Mouse (Mus musculus): ENCODE data around the gene Il18r1. TPM values are rescaled to one million over a fixed set of nuclear protein-coding genes. Genes with fewer than 3 reads are reported as not detected.

Il18r1 gene
- polyA plus RNA-seq, 1 experiment from 2014 or later: 0.14 TPM

GRCm38 (mm10) chr1:40473640-40474039, 8.3 kb downstream of the Il18r1 start:
- no peak for ATAC-seq (ENCODE audit: low read depth)
- WGBS (ENCODE audit: insufficient replicate concordance): 29% methylated on average over 4 of the region's 4 CpGs
- Histone ChIP-seq H3K4me3 (ENCODE audit: low read depth, low read length) (no peak overlapping the region), H3K9ac (ENCODE audit: low read depth, low read length) (no peak overlapping the region), H3K36me3 (ENCODE audit: control insufficient read depth, insufficient read depth) (no peaks in the 10 kb centered on the region), H3K9me3 (replicated peaks; ENCODE audit: control insufficient read depth, low read length) (no peaks in the 10 kb centered on the region), H3K27me3 (ENCODE audit: control insufficient read depth, insufficient read depth, low read depth, low read length) (no peaks in the 10 kb centered on the region), H3K4me2 (ENCODE audit: low read depth, low read length) (no peak overlapping the region), H3K4me1 (ENCODE audit: control insufficient read depth, low read depth, low read length) (no peaks in the 10 kb centered on the region), H3K27ac (ENCODE audit: low read length) (no peak overlapping the region)

DNA sequence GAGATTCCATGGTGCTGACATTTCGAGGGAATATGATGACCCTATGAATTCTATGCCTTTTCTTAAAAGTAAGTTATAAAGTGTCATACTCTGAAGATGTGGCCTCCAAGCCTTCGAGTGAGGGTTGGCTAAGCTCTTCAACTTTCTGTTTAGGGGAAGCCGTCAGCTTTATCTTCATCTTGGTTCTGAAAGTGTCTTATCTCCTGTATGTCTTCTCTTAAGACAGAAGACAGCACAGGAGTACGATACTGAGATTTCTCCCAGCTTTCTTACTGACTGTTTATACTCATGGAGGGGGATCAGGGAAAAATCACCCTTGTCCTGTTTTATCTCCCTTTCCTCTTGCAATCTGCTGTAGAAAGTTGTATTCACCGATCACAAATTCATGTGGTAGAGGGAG, 9.0 kb downstream of the Il18r1 start:
- no peak overlapping the region for H3K4me3 ChIP-seq (ENCODE audit: low read depth, low read length)
- no peak overlapping the region for H3K27ac ChIP-seq (ENCODE audit: low read length)
- H3K9me3 ChIP-seq (replicated peaks; ENCODE audit: control insufficient read depth, low read length): no peaks in the 10 kb centered on the region
- 35% methylated on average over 5 of the region's 5 CpGs for WGBS (ENCODE audit: insufficient replicate concordance)
- no peak for ATAC-seq (ENCODE audit: low read depth)
- no peaks in the 10 kb centered on the region for H3K4me1 ChIP-seq (ENCODE audit: control insufficient read depth, low read depth, low read length)
- H3K27me3 ChIP-seq (ENCODE audit: control insufficient read depth, insufficient read depth, low read depth, low read length): no peaks in the 10 kb centered on the region
- no peak overlapping the region for H3K9ac ChIP-seq (ENCODE audit: low read depth, low read length)
- no peaks in the 10 kb centered on the region for H3K36me3 ChIP-seq (ENCODE audit: control insufficient read depth, insufficient read depth)
- H3K4me2 ChIP-seq (ENCODE audit: low read depth, low read length): no peak overlapping the region

- no peak overlapping the region for H3K4me2 ChIP-seq (ENCODE audit: low read depth, low read length)
- WGBS (ENCODE audit: insufficient replicate concordance): 17% methylated on average over 3 of the region's 3 CpGs
- no peak overlapping the region for H3K9ac ChIP-seq (ENCODE audit: low read depth, low read length)
Measured at GRCm38 (mm10) chr1:40475697-40476096, 10.3 kb downstream of the Il18r1 start.

GRCm38 (mm10) chr1:40476756-40477155, 11.4 kb downstream of the Il18r1 start:
- H3K4me1 ChIP-seq (ENCODE audit: control insufficient read depth, low read depth, low read length): no peaks in the 10 kb centered on the region
- H3K27ac ChIP-seq (ENCODE audit: low read length): no peak overlapping the region
- 35% methylated on average over 4 of the region's 4 CpGs for WGBS (ENCODE audit: insufficient replicate concordance)
- no peaks in the 10 kb centered on the region for H3K36me3 ChIP-seq (ENCODE audit: control insufficient read depth, insufficient read depth)
- no peaks in the 10 kb centered on the region for H3K27me3 ChIP-seq (ENCODE audit: control insufficient read depth, insufficient read depth, low read depth, low read length)
- H3K9me3 ChIP-seq (replicated peaks; ENCODE audit: control insufficient read depth, low read length): no peaks in the 10 kb centered on the region
- no peak overlapping the region for H3K4me3 ChIP-seq (ENCODE audit: low read depth, low read length)
- no peak overlapping the region for H3K9ac ChIP-seq (ENCODE audit: low read depth, low read length)
- no peak overlapping the region for H3K4me2 ChIP-seq (ENCODE audit: low read depth, low read length)
- ATAC-seq (ENCODE audit: low read depth): no peak

More at GRCm38 (mm10) chr1:40475697-40476096, 10.3 kb downstream of the Il18r1 start:
- H3K27ac ChIP-seq (ENCODE audit: low read length): no peak overlapping the region
- no peaks in the 10 kb centered on the region for H3K4me1 ChIP-seq (ENCODE audit: control insufficient read depth, low read depth, low read length)
- H3K36me3 ChIP-seq (ENCODE audit: control insufficient read depth, insufficient read depth): no peaks in the 10 kb centered on the region
- H3K4me3 ChIP-seq (ENCODE audit: low read depth, low read length): no peak overlapping the region
- H3K9me3 ChIP-seq (replicated peaks; ENCODE audit: control insufficient read depth, low read length): no peaks in the 10 kb centered on the region
- no peaks in the 10 kb centered on the region for H3K27me3 ChIP-seq (ENCODE audit: control insufficient read depth, insufficient read depth, low read depth, low read length)
- no peak for ATAC-seq (ENCODE audit: low read depth)

GRCm38 (mm10) chr1:40479505-40479923, 14.2 kb downstream of the Il18r1 start:
- no peak overlapping the region for H3K9ac ChIP-seq (ENCODE audit: low read depth, low read length)
- H3K4me1 ChIP-seq (ENCODE audit: control insufficient read depth, low read depth, low read length): no peaks in the 10 kb centered on the region
- H3K4me2 ChIP-seq (ENCODE audit: low read depth, low read length): no peak overlapping the region
- no peaks in the 10 kb centered on the region for H3K27me3 ChIP-seq (ENCODE audit: control insufficient read depth, insufficient read depth, low read depth, low read length)
- H3K9me3 ChIP-seq (replicated peaks; ENCODE audit: control insufficient read depth, low read length): no peaks in the 10 kb centered on the region
- no peak for ATAC-seq (ENCODE audit: low read depth)
- H3K4me3 ChIP-seq (ENCODE audit: low read depth, low read length): no peak overlapping the region
- H3K27ac ChIP-seq (ENCODE audit: low read length): no peak overlapping the region
- WGBS (ENCODE audit: insufficient replicate concordance): 19% methylated on average over 6 of the region's 6 CpGs
- H3K36me3 ChIP-seq (ENCODE audit: control insufficient read depth, insufficient read depth): no peaks in the 10 kb centered on the region

GRCm38 (mm10) chr1:40494594-40494993, 29.2 kb downstream of the Il18r1 start:
- no peak overlapping the region for H3K27ac ChIP-seq (ENCODE audit: low read length)
- no peaks in the 10 kb centered on the region for H3K36me3 ChIP-seq (ENCODE audit: control insufficient read depth, insufficient read depth)
- H3K4me1 ChIP-seq (ENCODE audit: control insufficient read depth, low read depth, low read length): no peaks in the 10 kb centered on the region
- H3K9me3 ChIP-seq (replicated peaks; ENCODE audit: control insufficient read depth, low read length): no peaks in the 10 kb centered on the region
- WGBS (ENCODE audit: insufficient replicate concordance): 69% methylated on average over 4 of the region's 4 CpGs
- ATAC-seq (ENCODE audit: low read depth): no peak
- no peak overlapping the region for H3K9ac ChIP-seq (ENCODE audit: low read depth, low read length)
- no peak overlapping the region for H3K4me2 ChIP-seq (ENCODE audit: low read depth, low read length)
- no peak overlapping the region for H3K4me3 ChIP-seq (ENCODE audit: low read depth, low read length)
- no peaks in the 10 kb centered on the region for H3K27me3 ChIP-seq (ENCODE audit: control insufficient read depth, insufficient read depth, low read depth, low read length)

DNA sequence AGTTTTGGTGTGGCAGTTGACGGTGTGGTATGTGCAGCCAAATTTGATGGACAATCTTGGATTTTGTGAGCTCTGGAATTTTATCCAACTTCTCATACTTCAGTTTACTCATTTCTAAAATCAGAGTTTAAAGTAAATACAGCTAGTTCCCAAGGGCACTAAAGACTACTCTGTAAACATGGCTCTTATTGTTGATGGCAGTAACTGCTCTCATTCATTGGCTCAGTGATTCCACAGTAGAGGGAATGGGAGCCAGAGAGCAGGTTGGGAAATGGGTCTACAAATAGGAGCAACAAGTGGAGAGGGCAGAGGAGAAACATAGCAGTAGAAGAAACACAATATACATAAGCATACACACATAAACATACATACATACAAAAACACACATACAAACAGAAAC, 34.4 kb downstream of the Il18r1 start:
- WGBS (ENCODE audit: insufficient replicate concordance): 89% methylated on average over 1 of the region's 1 CpGs

DNA sequence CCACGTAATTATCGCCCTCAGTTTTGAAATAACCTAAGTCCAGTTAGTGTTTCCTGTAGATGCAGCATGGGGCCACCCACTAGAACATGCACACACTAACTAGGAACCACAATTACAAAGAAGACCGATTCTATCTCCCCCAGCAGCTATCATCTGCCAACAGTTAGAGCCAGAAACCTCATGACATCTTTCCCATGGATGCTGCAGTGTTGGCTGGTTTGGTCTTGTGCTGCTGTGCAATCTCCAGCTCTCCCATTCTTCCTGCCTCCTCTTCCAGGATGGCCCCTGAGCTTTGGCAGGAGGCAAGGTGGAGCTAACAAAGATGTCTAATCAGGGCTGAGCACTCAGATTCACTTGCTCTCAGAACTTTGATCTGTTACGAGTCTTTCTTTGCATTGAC, 35.8 kb downstream of the Il18r1 start:
- ATAC-seq (ENCODE audit: low read depth): no peak
- no peak overlapping the region for H3K27ac ChIP-seq (ENCODE audit: low read length)
- 15% methylated on average over 4 of the region's 4 CpGs for WGBS (ENCODE audit: insufficient replicate concordance)
- H3K4me1 ChIP-seq (ENCODE audit: control insufficient read depth, low read depth, low read length): no peaks in the 10 kb centered on the region
- H3K4me3 ChIP-seq (ENCODE audit: low read depth, low read length): no peak overlapping the region
- H3K4me2 ChIP-seq (ENCODE audit: low read depth, low read length): no peak overlapping the region
- H3K9ac ChIP-seq (ENCODE audit: low read depth, low read length): no peak overlapping the region
- H3K9me3 ChIP-seq (replicated peaks; ENCODE audit: control insufficient read depth, low read length): no peaks in the 10 kb centered on the region
- no peaks in the 10 kb centered on the region for H3K36me3 ChIP-seq (ENCODE audit: control insufficient read depth, insufficient read depth)
- no peaks in the 10 kb centered on the region for H3K27me3 ChIP-seq (ENCODE audit: control insufficient read depth, insufficient read depth, low read depth, low read length)

More for the DNA sequence above, 34.4 kb downstream of the Il18r1 start:
- no peak for ATAC-seq (ENCODE audit: low read depth)
- H3K27ac ChIP-seq (ENCODE audit: low read length): no peak overlapping the region
- H3K9me3 ChIP-seq (replicated peaks; ENCODE audit: control insufficient read depth, low read length): no peaks in the 10 kb centered on the region
- H3K4me3 ChIP-seq (ENCODE audit: low read depth, low read length): no peak overlapping the region
- H3K9ac ChIP-seq (ENCODE audit: low read depth, low read length): no peak overlapping the region
- no peak overlapping the region for H3K4me2 ChIP-seq (ENCODE audit: low read depth, low read length)
- no peaks in the 10 kb centered on the region for H3K27me3 ChIP-seq (ENCODE audit: control insufficient read depth, insufficient read depth, low read depth, low read length)
- H3K36me3 ChIP-seq (ENCODE audit: control insufficient read depth, insufficient read depth): no peaks in the 10 kb centered on the region
- H3K4me1 ChIP-seq (ENCODE audit: control insufficient read depth, low read depth, low read length): no peaks in the 10 kb centered on the region

GRCm38 (mm10) chr1:40501546-40502398, 36.4 kb downstream of the Il18r1 start:
- H3K36me3 ChIP-seq (ENCODE audit: control insufficient read depth, insufficient read depth): no peaks in the 10 kb centered on the region
- no peak overlapping the region for H3K9ac ChIP-seq (ENCODE audit: low read depth, low read length)
- no peaks in the 10 kb centered on the region for H3K27me3 ChIP-seq (ENCODE audit: control insufficient read depth, insufficient read depth, low read depth, low read length)
- no peak overlapping the region for H3K4me2 ChIP-seq (ENCODE audit: low read depth, low read length)
- no peaks in the 10 kb centered on the region for H3K9me3 ChIP-seq (replicated peaks; ENCODE audit: control insufficient read depth, low read length)
- no peaks in the 10 kb centered on the region for H3K4me1 ChIP-seq (ENCODE audit: control insufficient read depth, low read depth, low read length)
- no peak for ATAC-seq (ENCODE audit: low read depth)
- H3K27ac ChIP-seq (ENCODE audit: low read length): no peak overlapping the region
- WGBS (ENCODE audit: insufficient replicate concordance): 25% methylated on average over 11 of the region's 11 CpGs
- no peak overlapping the region for H3K4me3 ChIP-seq (ENCODE audit: low read depth, low read length)

All from liver, embryonic 16.5 days (tissue).